In genomic region chr19:14109091-14109490, GRCm38 (mm10) we compare ENCODE assay signal across 18 mouse cellular contexts.
DNase-seq lines count a peak whose midpoint lies in the region; ATAC-seq lines count a peak whose summit lies in the region.
"Had no signal": no experiment of that assay in that cellular context is flagged by ENCODE, and none has a peak within 500 bp of the region (broad histone marks: within the 10 kb centered on the region; RNA-seq: fewer than 3 reads in every experiment).

No protein-coding gene starts in this region.

- H3K9me3 ChIP-seq in forebrain, embryonic 14.5 days (replicated peaks; ENCODE audit: control insufficient read depth, low read length) = no peaks in the 10 kb centered on the region
- H3K9me3 ChIP-seq in forebrain, embryonic 15.5 days = no peaks in the 10 kb centered on the region
- H3K9me3 ChIP-seq in neural tube, embryonic 11.5 days (ENCODE audit: control insufficient read depth, low read length) = no peaks in the 10 kb centered on the region
- H3K9me3 ChIP-seq in neural tube, embryonic 15.5 days (replicated peaks) = no peaks in the 10 kb centered on the region
- peaks cover 4% of the 10 kb centered on the region; the same call in 1 of the 2 replicates for H3K9me3 ChIP-seq in midbrain, embryonic 15.5 days
- H3K9me3 ChIP-seq: embryonic facial prominence, embryonic 15.5 days; kidney, embryonic 15.5 days had no signal

- H3K4me3 ChIP-seq in forebrain, embryonic 14.5 days (ENCODE audit: low read depth, low read length) = no peak overlapping the region
- H3K4me3 ChIP-seq in forebrain, embryonic 15.5 days = no peak overlapping the region
- H3K4me3 ChIP-seq in neural tube, embryonic 11.5 days (ENCODE audit: low read depth, low read length) = no peak overlapping the region
- no peak overlapping the region for H3K4me3 ChIP-seq in neural tube, embryonic 15.5 days (replicated peaks)
- no peak overlapping the region for H3K4me3 ChIP-seq in midbrain, embryonic 15.5 days
- H3K4me3 ChIP-seq: embryonic facial prominence, embryonic 15.5 days; kidney, embryonic 15.5 days had no signal

- no peak overlapping the region for H3K9ac ChIP-seq in forebrain, embryonic 14.5 days (ENCODE audit: low read length)
- H3K9ac ChIP-seq in forebrain, embryonic 15.5 days (replicated peaks) = no peak overlapping the region
- H3K9ac ChIP-seq in neural tube, embryonic 11.5 days (ENCODE audit: low read length) = no peak overlapping the region
- no peak overlapping the region for H3K9ac ChIP-seq in neural tube, embryonic 15.5 days (replicated peaks)
- no peak overlapping the region for H3K9ac ChIP-seq in midbrain, embryonic 15.5 days
- H3K9ac ChIP-seq: embryonic facial prominence, embryonic 15.5 days; kidney, embryonic 15.5 days had no signal

- H3K4me1 ChIP-seq in forebrain, embryonic 14.5 days (ENCODE audit: control insufficient read depth, insufficient read depth, low read length) = no peaks in the 10 kb centered on the region
- H3K4me1 ChIP-seq in forebrain, embryonic 15.5 days = no peaks in the 10 kb centered on the region
- H3K4me1 ChIP-seq in neural tube, embryonic 11.5 days (ENCODE audit: control insufficient read depth, insufficient read depth, low read length) = no peaks in the 10 kb centered on the region
- no peaks in the 10 kb centered on the region for H3K4me1 ChIP-seq in neural tube, embryonic 15.5 days
- H3K4me1 ChIP-seq in midbrain, embryonic 15.5 days = no peaks in the 10 kb centered on the region
- H3K4me1 ChIP-seq: embryonic facial prominence, embryonic 15.5 days; kidney, embryonic 15.5 days had no signal

- no peak for ATAC-seq in forebrain, embryonic 14.5 days
- no peak for ATAC-seq in forebrain, embryonic 15.5 days (replicated peaks)
- peak; percentile 69; the same call in 1 of the 2 replicates for ATAC-seq in neural tube, embryonic 11.5 days (ENCODE audit: insufficient read depth, low FRiP score, low TSS enrichment)
- no peak for ATAC-seq in neural tube, embryonic 15.5 days (ENCODE audit: low FRiP score)
- ATAC-seq in midbrain, embryonic 15.5 days (replicated peaks) = peak; percentile 45; the same call in 1 of the 2 replicates
- ATAC-seq in megakaryocyte, adult 5-6 weeks (ENCODE audit: poor library complexity, severe bottlenecking) = no peak
- ATAC-seq: CD4-positive, CD25-positive, alpha-beta regulatory T cell, adult 4 months had no signal

- WGBS in forebrain, embryonic 14.5 days = 77% methylated on average over 4 of the region's 4 CpGs
- WGBS in forebrain, embryonic 15.5 days = 74% methylated on average over 4 of the region's 4 CpGs
- WGBS in neural tube, embryonic 11.5 days = 56% methylated on average over 4 of the region's 4 CpGs
- 36% methylated on average over 4 of the region's 4 CpGs for WGBS in neural tube, embryonic 15.5 days
- WGBS in midbrain, embryonic 15.5 days = 56% methylated on average over 4 of the region's 4 CpGs

- DNase-seq in forebrain, embryonic 14.5 days (ENCODE audit: low spot score) = peak; percentile 3
- peak; percentile 42 for DNase-seq in neural tube, embryonic 11.5 days (ENCODE audit: low spot score)
- no peak for DNase-seq in adrenal gland, postnatal 25 days
- DNase-seq: adrenal gland, postnatal 36 days; cerebellum, adult 11-12 months; cerebellum, postnatal 36 days; kidney, adult 11 months; kidney, postnatal 36 days; layer of hippocampus, postnatal 36 days; right cerebral cortex, postnatal 25 days; spleen, adult 18-20 months had no signal

- H3K27me3 ChIP-seq in forebrain, embryonic 14.5 days (replicated peaks; ENCODE audit: control insufficient read depth, insufficient read depth, low read length) = no peaks in the 10 kb centered on the region
- H3K27me3 ChIP-seq in forebrain, embryonic 15.5 days = no peaks in the 10 kb centered on the region
- no peaks in the 10 kb centered on the region for H3K27me3 ChIP-seq in neural tube, embryonic 11.5 days (ENCODE audit: control insufficient read depth, insufficient read depth, low read length)
- no peaks in the 10 kb centered on the region for H3K27me3 ChIP-seq in neural tube, embryonic 15.5 days (replicated peaks)
- H3K27me3 ChIP-seq in midbrain, embryonic 15.5 days (replicated peaks) = no peaks in the 10 kb centered on the region
- H3K27me3 ChIP-seq: embryonic facial prominence, embryonic 15.5 days; kidney, embryonic 15.5 days had no signal

- no peak overlapping the region for H3K27ac ChIP-seq in forebrain, embryonic 14.5 days (ENCODE audit: low read depth, low read length)
- H3K27ac ChIP-seq in forebrain, embryonic 15.5 days (replicated peaks) = no peak overlapping the region
- no peak overlapping the region for H3K27ac ChIP-seq in neural tube, embryonic 11.5 days (ENCODE audit: low read depth, low read length)
- no peak overlapping the region for H3K27ac ChIP-seq in neural tube, embryonic 15.5 days (replicated peaks)
- no peak overlapping the region for H3K27ac ChIP-seq in midbrain, embryonic 15.5 days
- H3K27ac ChIP-seq: embryonic facial prominence, embryonic 15.5 days; kidney, embryonic 15.5 days had no signal

- no peak overlapping the region for H3K4me2 ChIP-seq in forebrain, embryonic 14.5 days (ENCODE audit: low read length)
- no peak overlapping the region for H3K4me2 ChIP-seq in forebrain, embryonic 15.5 days (replicated peaks)
- no peak overlapping the region for H3K4me2 ChIP-seq in neural tube, embryonic 11.5 days (ENCODE audit: low read depth)
- no peak overlapping the region for H3K4me2 ChIP-seq in neural tube, embryonic 15.5 days
- no peak overlapping the region for H3K4me2 ChIP-seq in midbrain, embryonic 15.5 days
- H3K4me2 ChIP-seq: embryonic facial prominence, embryonic 15.5 days; kidney, embryonic 15.5 days had no signal

- no peaks in the 10 kb centered on the region for H3K36me3 ChIP-seq in forebrain, embryonic 14.5 days (ENCODE audit: control insufficient read depth, insufficient read depth, low read length)
- H3K36me3 ChIP-seq in forebrain, embryonic 15.5 days = no peaks in the 10 kb centered on the region
- no peaks in the 10 kb centered on the region for H3K36me3 ChIP-seq in neural tube, embryonic 11.5 days (ENCODE audit: control insufficient read depth, insufficient read depth, low read length)
- H3K36me3 ChIP-seq in neural tube, embryonic 15.5 days = no peaks in the 10 kb centered on the region
- no peaks in the 10 kb centered on the region for H3K36me3 ChIP-seq in midbrain, embryonic 15.5 days (replicated peaks)
- H3K36me3 ChIP-seq: embryonic facial prominence, embryonic 15.5 days; kidney, embryonic 15.5 days had no signal

Comparison
In these comparisons a context has a peak if more than half of its experiments do, and no peak if none do; other contexts are left out.
1. ATAC-seq: peak in neural tube, embryonic 11.5 days (single experiment) and midbrain, embryonic 15.5 days (single experiment); none in forebrain, embryonic 14.5 days (single experiment), forebrain, embryonic 15.5 days (single experiment), neural tube, embryonic 15.5 days (single experiment) and megakaryocyte, adult 5-6 weeks (single experiment).